Mouse (Mus musculus): Measurements from ENCODE around the gene Mns1. TPM values are rescaled to one million over a fixed set of nuclear protein-coding genes. Genes with fewer than 3 reads are reported as not detected.
"Not testable (repeated sequence)": the region's sequence is repeated elsewhere in the genome, so short reads cannot be mapped to it uniquely, and the experiment has no call there.

Mns1 gene
- 1 to 10 TPM in 1 of 2 experiments, under 1 TPM in 1; 0.78 to 1.1 TPM for total RNA-seq (2021)
- long read RNA-seq, experiment 1, full-length matches to known transcripts, result 1 of 3 reads
- long read RNA-seq, experiment 1, partial matches to known transcripts, result 2 of 3 reads
- long read RNA-seq, experiment 1, other reads (novel, unspliced or antisense), result 0 of 3 reads
- long read RNA-seq, experiment 2, result 0 reads

GRCm38 (mm10) chr9:72437822-72438701, at the start of gene Mns1:
TSS of gene Mns1 (plus strand) at chr9:72438011.
- intact Hi-C loops (cut with DNase I; ENCODE audit: low total_unique reads), result no loop called here

GRCm38 (mm10) chr9:72388934-72389333, 48.9 kb upstream of the Mns1 start:
- intact Hi-C loops (cut with DNase I; ENCODE audit: low total_unique reads), result no loop called here

More at GRCm38 (mm10) chr9:72437822-72438701, at the start of gene Mns1:
- peak; percentile 92 for DNase-seq

GRCm38 (mm10) chr9:72389431-72390002, 48.3 kb upstream of the Mns1 start:
- intact Hi-C loops (cut with DNase I; ENCODE audit: low total_unique reads), result loop anchor here (10.0 kb wide), 1 partner anchor 745 kb away; no protein-coding TSS in a partner anchor
- no peak for DNase-seq

More at GRCm38 (mm10) chr9:72388934-72389333, 48.9 kb upstream of the Mns1 start:
- DNase-seq, result no peak

- DNase-seq, result no peak
These were observed 47.3 kb upstream of the Mns1 start for GRCm38 (mm10) chr9:72390321-72391077.

GRCm38 (mm10) chr9:72392686-72393085, 45.1 kb upstream of the Mns1 start:
- no peak for DNase-seq
- intact Hi-C loops (cut with DNase I; ENCODE audit: low total_unique reads), result loop anchor here (10.0 kb wide), 1 partner anchor 748 kb away; no protein-coding TSS in a partner anchor

More at GRCm38 (mm10) chr9:72390321-72391077, 47.3 kb upstream of the Mns1 start:
- intact Hi-C loops (cut with DNase I; ENCODE audit: low total_unique reads), result loop anchor here (10.0 kb wide), 1 partner anchor 746 kb away; no protein-coding TSS in a partner anchor

- DNase-seq, result no peak
- intact Hi-C loops (cut with DNase I; ENCODE audit: low total_unique reads), result loop anchor here (10.0 kb wide), 1 partner anchor 748 kb away; no protein-coding TSS in a partner anchor
These were observed 44.6 kb upstream of the Mns1 start for GRCm38 (mm10) chr9:72393238-72393637.

GRCm38 (mm10) chr9:72393869-72394341, 43.9 kb upstream of the Mns1 start:
- intact Hi-C loops (cut with DNase I; ENCODE audit: low total_unique reads), result loop anchor here (10.0 kb wide), 1 partner anchor 749 kb away; no protein-coding TSS in a partner anchor
- no peak for DNase-seq

- intact Hi-C loops (cut with DNase I; ENCODE audit: low total_unique reads), result no loop called here
- no peak for DNase-seq
These were observed 37.7 kb upstream of the Mns1 start for GRCm38 (mm10) chr9:72400121-72400520.

- DNase-seq; intact Hi-C loops (cut with DNase I; ENCODE audit: low total_unique reads): not testable (repeated sequence)
These were observed 36.0 kb upstream of the Mns1 start for GRCm38 (mm10) chr9:72401769-72402168.

- DNase-seq, result no peak
- intact Hi-C loops (cut with DNase I; ENCODE audit: low total_unique reads), result no loop called here
These were observed 34.4 kb upstream of the Mns1 start for GRCm38 (mm10) chr9:72403421-72403820.

- no peak for DNase-seq
- intact Hi-C loops (cut with DNase I; ENCODE audit: low total_unique reads), result no loop called here
These were observed 33.4 kb upstream of the Mns1 start for GRCm38 (mm10) chr9:72404446-72404845.

GRCm38 (mm10) chr9:72404934-72405333, 32.9 kb upstream of the Mns1 start:
- DNase-seq, result no peak
- intact Hi-C loops (cut with DNase I; ENCODE audit: low total_unique reads), result no loop called here

GRCm38 (mm10) chr9:72405882-72406638, 31.8 kb upstream of the Mns1 start:
- intact Hi-C loops (cut with DNase I; ENCODE audit: low total_unique reads), result no loop called here

GRCm38 (mm10) chr9:72408131-72408586, 29.7 kb upstream of the Mns1 start:
- intact Hi-C loops (cut with DNase I; ENCODE audit: low total_unique reads), result no loop called here
- DNase-seq, result peak; percentile 74

More at GRCm38 (mm10) chr9:72405882-72406638, 31.8 kb upstream of the Mns1 start:
- DNase-seq, result no peak

- no peak for DNase-seq
- intact Hi-C loops (cut with DNase I; ENCODE audit: low total_unique reads), result no loop called here
These were observed 28.2 kb upstream of the Mns1 start for GRCm38 (mm10) chr9:72409381-72410225.

GRCm38 (mm10) chr9:72411746-72412145, 26.1 kb upstream of the Mns1 start:
- no peak for DNase-seq
- intact Hi-C loops (cut with DNase I; ENCODE audit: low total_unique reads), result no loop called here

- no peak for DNase-seq
- intact Hi-C loops (cut with DNase I; ENCODE audit: low total_unique reads), result no loop called here
These were observed 19.4 kb upstream of the Mns1 start for GRCm38 (mm10) chr9:72418443-72418842.
